Mouse (Mus musculus) forebrain, embryonic 11.5 days (tissue): ENCODE data around the gene Lenep. TPM values are rescaled to one million over a fixed set of nuclear protein-coding genes. Genes with fewer than 3 reads are reported as not detected.
A peak's percentile ranks its signal among the peaks of the same experiment; 100 is the strongest.

Experiments used
- ATAC-seq: fragments of 200-750 bp; cut with Nextera tagmentation; replicated peaks from 2 replicates; pipeline ENCODE4 v1.8.0; 2017; ENCODE audit warnings: moderate TSS enrichment; ENCODE audit not compliant: low FRiP score
- DNase-seq: peaks from one replicate; pipeline ENCODE4 v3.0.0-alpha.2; 2017; ENCODE audit warnings: low spot score
- H3K27ac ChIP-seq: fragments of 300-500 bp; sonication (generic); 2 replicates; pipeline ENCODE4 v1.5.1; 2014; ENCODE audit warnings: low read depth, low read length
- H3K27me3 ChIP-seq: fragments of 300-500 bp; sonication (generic); 2 replicates; pipeline ENCODE4 v1.6.1; 2014; ENCODE audit warnings: mild to moderate bottlenecking, low read length, mixed read lengths; ENCODE audit not compliant: control insufficient read depth, insufficient read depth
- H3K36me3 ChIP-seq: fragments of 300-500 bp; sonication (generic); 2 replicates; pipeline ENCODE4 v1.6.1; 2014; ENCODE audit warnings: mild to moderate bottlenecking, low read length, moderate library complexity, mixed read lengths; ENCODE audit not compliant: control insufficient read depth, insufficient read depth
- H3K4me1 ChIP-seq: fragments of 300-500 bp; sonication (generic); replicated peaks from 2 replicates; pipeline ENCODE4 v1.6.1; 2014; ENCODE audit warnings: low read length, mixed read lengths; ENCODE audit not compliant: control insufficient read depth, insufficient read depth
- H3K4me2 ChIP-seq: fragments of 300-500 bp; sonication (generic); 2 replicates; pipeline ENCODE4 v1.6.1; 2014; ENCODE audit warnings: low read depth, mild to moderate bottlenecking, low read length, moderate library complexity, mixed read lengths; ENCODE audit not compliant: severe bottlenecking
- H3K4me3 ChIP-seq: fragments of 300-500 bp; sonication (generic); 2 replicates; pipeline ENCODE4 v1.5.1; 2014; ENCODE audit warnings: low read depth, low read length
- H3K9ac ChIP-seq: fragments of 300-500 bp; sonication (generic); 2 replicates; pipeline ENCODE4 v1.6.1; 2014; ENCODE audit warnings: low read length
- H3K9me3 ChIP-seq: fragments of 300-500 bp; sonication (generic); 2 replicates; pipeline ENCODE4 v1.6.1; 2016; ENCODE audit warnings: low read length, mixed read lengths; ENCODE audit not compliant: control insufficient read depth
- WGBS: fragments of 180-500 bp; shearing (Covaris S2); extraction: QIAGEN DNeasy Blood & Tissue Kit; methylation state at CpG from one replicate; pipeline ENCODE4 v1.1.7; 2014; 5-methylcytosine and 5-hydroxymethylcytosine counted together
- polyA plus RNA-seq: library from polyadenylated mRNA; unstranded; fragments of >200 nt; fragmentation: Nextera tagmentation; extraction: Ambion mirVana; gene quantifications from 2 replicates; pipeline ENCODE4 v1.2.1, GENCODE M21; 2014

Gene Lenep
- polyA plus RNA-seq, 1 experiment from 2014 or later = 0.91 TPM

- 17% methylated on average over 19 of the region's 19 CpGs for WGBS
- Histone ChIP-seq H3K4me3 (peak overlapping the region; percentile 48), H3K27ac (no peak overlapping the region), H3K27me3 (peaks cover 2% of the 10 kb centered on the region), H3K4me2 (peak overlapping the region; percentile 99), H3K9ac (peak overlapping the region; percentile 65), H3K9me3 (no peaks in the 10 kb centered on the region), H3K36me3 (no peaks in the 10 kb centered on the region), H3K4me1 (peaks cover 33% of the 10 kb centered on the region)
- ATAC-seq = no peak
- DNase-seq = no peak
These were observed 11.6 kb downstream of the Lenep start for GRCm38 (mm10) chr3:89390699-89391662.

- Histone ChIP-seq H3K27ac (no peak overlapping the region), H3K9me3 (no peaks in the 10 kb centered on the region), H3K27me3 (peaks cover 2% of the 10 kb centered on the region), H3K4me1 (peaks cover 25% of the 10 kb centered on the region; the same call in 1 of the 2 replicates), H3K4me2 (no peak overlapping the region), H3K4me3 (no peak overlapping the region), H3K36me3 (no peaks in the 10 kb centered on the region), H3K9ac (no peak overlapping the region)
- ATAC-seq = no peak
- no peak for DNase-seq
- WGBS = 60% methylated on average over 4 of the region's 5 CpGs
These were observed 12.5 kb downstream of the Lenep start for GRCm38 (mm10) chr3:89390111-89390515.

GRCm38 (mm10) chr3:89388901-89389740 lies 13.5 kb downstream of the Lenep start:
- Histone ChIP-seq H3K9ac (no peak overlapping the region), H3K4me1 (peaks cover 27% of the 10 kb centered on the region; the same call in 1 of the 2 replicates), H3K27me3 (peaks cover 2% of the 10 kb centered on the region), H3K9me3 (no peaks in the 10 kb centered on the region), H3K4me2 (no peak overlapping the region), H3K4me3 (no peak overlapping the region), H3K27ac (no peak overlapping the region), H3K36me3 (no peaks in the 10 kb centered on the region)
- ATAC-seq (no peak), DNase-seq (no peak)
- 68% methylated on average over 6 of the region's 6 CpGs for WGBS

GRCm38 (mm10) chr3:89388134-89388881 lies 14.3 kb downstream of the Lenep start:
- H3K36me3 ChIP-seq = no peaks in the 10 kb centered on the region
- WGBS = 79% methylated on average over 11 of the region's 11 CpGs
- H3K9me3 ChIP-seq = no peaks in the 10 kb centered on the region
- DNase-seq (no peak), ATAC-seq (no peak)
- H3K4me3 ChIP-seq = no peak overlapping the region
- peaks cover 2% of the 10 kb centered on the region for H3K27me3 ChIP-seq
- peaks cover 25% of the 10 kb centered on the region; the same call in 1 of the 2 replicates for H3K4me1 ChIP-seq
- H3K4me2 ChIP-seq = no peak overlapping the region
- H3K27ac ChIP-seq = no peak overlapping the region
- H3K9ac ChIP-seq = no peak overlapping the region

- Histone ChIP-seq H3K9ac (no peak overlapping the region), H3K27ac (no peak overlapping the region), H3K36me3 (no peaks in the 10 kb centered on the region), H3K27me3 (peaks cover 2% of the 10 kb centered on the region), H3K4me1 (peaks cover 20% of the 10 kb centered on the region; the same call in 1 of the 2 replicates), H3K4me2 (no peak overlapping the region), H3K4me3 (no peak overlapping the region), H3K9me3 (no peaks in the 10 kb centered on the region)
- ATAC-seq (no peak), DNase-seq (no peak)
- 75% methylated on average over 11 of the region's 11 CpGs for WGBS
These were observed 15.0 kb downstream of the Lenep start for GRCm38 (mm10) chr3:89387632-89388031.

GRCm38 (mm10) chr3:89386438-89387420 lies 15.9 kb downstream of the Lenep start:
- WGBS = 52% methylated on average over 17 of the region's 17 CpGs
- no peaks in the 10 kb centered on the region for H3K9me3 ChIP-seq
- no peak overlapping the region for H3K4me2 ChIP-seq
- peaks cover 2% of the 10 kb centered on the region; the same call in 1 of the 2 replicates for H3K27me3 ChIP-seq
- H3K4me3 ChIP-seq = no peak overlapping the region
- H3K9ac ChIP-seq = peak overlapping the region; percentile 10; the same call in 1 of the 2 replicates
- no peaks in the 10 kb centered on the region for H3K36me3 ChIP-seq
- ATAC-seq (no peak), DNase-seq (no peak)
- H3K4me1 ChIP-seq = peaks cover 14% of the 10 kb centered on the region; the same call in 1 of the 2 replicates
- no peak overlapping the region for H3K27ac ChIP-seq

GRCm38 (mm10) chr3:89385451-89385850 lies 17.1 kb downstream of the Lenep start:
- DNase-seq = no peak
- WGBS = 35% methylated on average over 11 of the region's 11 CpGs

More at GRCm38 (mm10) chr3:89385451-89385850, 17.1 kb downstream of the Lenep start:
- H3K27ac ChIP-seq = no peak overlapping the region
- no peak overlapping the region for H3K4me3 ChIP-seq
- no peak overlapping the region for H3K9ac ChIP-seq
- no peak overlapping the region for H3K4me2 ChIP-seq
- no peak for ATAC-seq
- H3K9me3 ChIP-seq = no peaks in the 10 kb centered on the region
- H3K4me1 ChIP-seq = peaks cover 4% of the 10 kb centered on the region; the same call in 1 of the 2 replicates
- H3K27me3 ChIP-seq = no peaks in the 10 kb centered on the region
- H3K36me3 ChIP-seq = no peaks in the 10 kb centered on the region
